Mouse (Mus musculus): Measurements from ENCODE around the gene Atp2a3. TPM values are rescaled to one million over a fixed set of nuclear protein-coding genes. Genes with fewer than 3 reads are reported as not detected.

Gene Atp2a3
- polyA plus RNA-seq, 1 experiment: 26.1 TPM

DNA sequence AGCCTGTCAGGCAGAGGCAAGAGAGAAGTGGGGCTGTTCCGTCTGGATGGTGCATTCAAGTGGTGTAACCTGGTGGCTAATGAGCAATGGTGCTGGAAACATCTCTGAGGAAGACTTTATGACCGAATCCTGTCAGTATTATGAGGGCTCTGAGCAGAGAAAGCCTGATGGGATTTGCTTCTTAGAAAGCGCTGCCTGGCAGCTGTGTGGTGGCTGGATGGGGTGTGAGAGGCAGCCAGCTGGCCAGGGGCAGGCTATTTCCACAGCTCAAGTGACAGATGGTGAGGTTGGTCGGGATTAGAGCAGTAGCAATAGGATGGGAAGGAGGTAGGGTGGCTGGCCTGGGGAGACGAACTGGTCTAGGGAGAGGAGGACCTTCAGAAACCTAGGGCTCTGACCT lies 70.6 kb downstream of the Atp2a3 start:
- no peaks in the 10 kb centered on the region for H3K79me2 ChIP-seq (ENCODE audit: control insufficient read depth, insufficient read depth)
- H3K27me3 ChIP-seq (ENCODE audit: control insufficient read depth, insufficient read depth, insufficient read length): no peaks in the 10 kb centered on the region
- TF ChIP-seq USF1 (IDR thresholded peaks at IDR 0.05; ENCODE audit: low read depth) (no peak), E2F4 (IDR thresholded peaks at IDR 0.05; ENCODE audit: insufficient read depth) (no peak), REST (IDR thresholded peaks at IDR 0.05; ENCODE audit: insufficient read depth, insufficient read length) (no peak), MAX (IDR thresholded peaks at IDR 0.05; ENCODE audit: low read depth) (no peak), CEBPB (IDR thresholded peaks at IDR 0.05; ENCODE audit: insufficient read depth, poor library complexity, severe bottlenecking) (no peak), SRF (IDR thresholded peaks at IDR 0.05; ENCODE audit: control insufficient read depth, insufficient read length, low read depth) (no peak), MYOG (IDR thresholded peaks at IDR 0.05; ENCODE audit: control insufficient read depth in 1 of 3, insufficient read depth in 1 of 3, insufficient read length in 2 of 3, low read depth in 2 of 3) (peak; percentile 95 to 99 (median 99)), TCF12 (IDR thresholded peaks at IDR 0.05; ENCODE audit: insufficient read depth, poor library complexity, severe bottlenecking) (peak; percentile 91), TCF3 (IDR thresholded peaks at IDR 0.05; ENCODE audit: insufficient read length, low read depth) (peak; percentile 90), POLR2AphosphoS2 (IDR thresholded peaks at IDR 0.05; ENCODE audit: insufficient read length, low read depth) (no peak), MYOD1 (IDR thresholded peaks at IDR 0.05; ENCODE audit: control insufficient read depth in 1 of 3, insufficient read length in 2 of 3, low read depth in 2 of 3) (peak in 2 of 3 experiments; percentile 82 to 97), POLR2A (IDR thresholded peaks at IDR 0.05; ENCODE audit: insufficient read length, low read depth) (no peak)
- no peak overlapping the region for H3K4me3 ChIP-seq
- H3ac ChIP-seq (ENCODE audit: control insufficient read depth, insufficient read length): no peak overlapping the region
- no peaks in the 10 kb centered on the region for H3K36me3 ChIP-seq (ENCODE audit: control insufficient read depth, insufficient read depth)
- peak overlapping the region; percentile 67 for H3K4me2 ChIP-seq (ENCODE audit: low read depth)

DNA sequence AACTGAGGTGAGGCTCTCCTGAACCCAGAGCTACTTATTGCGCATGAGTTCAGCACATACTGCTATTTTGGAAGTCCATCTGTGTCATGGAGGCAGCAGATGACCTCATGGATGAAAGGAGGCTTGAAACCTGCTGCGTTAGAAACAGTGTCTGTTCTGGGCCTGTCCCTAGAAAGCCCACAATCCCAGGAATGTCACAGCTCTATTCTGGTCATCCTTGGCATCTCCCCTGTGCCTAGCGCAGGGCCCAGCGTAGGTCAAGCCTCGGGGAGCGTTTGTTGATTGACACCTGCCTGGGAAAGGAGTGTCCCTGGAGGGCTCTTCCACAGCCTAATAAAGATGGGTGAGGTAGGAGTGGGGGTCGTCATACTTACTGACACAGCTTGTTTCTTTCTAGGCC lies 75.1 kb downstream of the Atp2a3 start:
- Histone ChIP-seq H3ac (ENCODE audit: control insufficient read depth, insufficient read length) (no peak overlapping the region), H3K27me3 (ENCODE audit: control insufficient read depth, insufficient read depth, insufficient read length) (no peaks in the 10 kb centered on the region), H3K79me2 (ENCODE audit: control insufficient read depth, insufficient read depth) (no peaks in the 10 kb centered on the region), H3K36me3 (ENCODE audit: control insufficient read depth, insufficient read depth) (no peaks in the 10 kb centered on the region), H3K4me2 (ENCODE audit: low read depth) (no peak overlapping the region), H3K4me3 (no peak overlapping the region)
- TF ChIP-seq E2F4 (IDR thresholded peaks at IDR 0.05; ENCODE audit: insufficient read depth) (no peak), MYOG (IDR thresholded peaks at IDR 0.05; ENCODE audit: control insufficient read depth in 1 of 3, insufficient read depth in 1 of 3, insufficient read length in 2 of 3, low read depth in 2 of 3) (peak in 2 of 3 experiments; percentile 59 to 66), USF1 (IDR thresholded peaks at IDR 0.05; ENCODE audit: low read depth) (no peak), TCF12 (IDR thresholded peaks at IDR 0.05; ENCODE audit: insufficient read depth, poor library complexity, severe bottlenecking) (peak; percentile 27), POLR2AphosphoS2 (IDR thresholded peaks at IDR 0.05; ENCODE audit: insufficient read length, low read depth) (no peak), POLR2A (IDR thresholded peaks at IDR 0.05; ENCODE audit: insufficient read length, low read depth) (no peak), MYOD1 (IDR thresholded peaks at IDR 0.05; ENCODE audit: control insufficient read depth in 1 of 3, insufficient read length in 2 of 3, low read depth in 2 of 3) (peak in 1 of 3 experiments; percentile 58), TCF3 (IDR thresholded peaks at IDR 0.05; ENCODE audit: insufficient read length, low read depth) (no peak), CEBPB (IDR thresholded peaks at IDR 0.05; ENCODE audit: insufficient read depth, poor library complexity, severe bottlenecking) (no peak), SRF (IDR thresholded peaks at IDR 0.05; ENCODE audit: control insufficient read depth, insufficient read length, low read depth) (no peak), REST (IDR thresholded peaks at IDR 0.05; ENCODE audit: insufficient read depth, insufficient read length) (no peak)

DNA sequence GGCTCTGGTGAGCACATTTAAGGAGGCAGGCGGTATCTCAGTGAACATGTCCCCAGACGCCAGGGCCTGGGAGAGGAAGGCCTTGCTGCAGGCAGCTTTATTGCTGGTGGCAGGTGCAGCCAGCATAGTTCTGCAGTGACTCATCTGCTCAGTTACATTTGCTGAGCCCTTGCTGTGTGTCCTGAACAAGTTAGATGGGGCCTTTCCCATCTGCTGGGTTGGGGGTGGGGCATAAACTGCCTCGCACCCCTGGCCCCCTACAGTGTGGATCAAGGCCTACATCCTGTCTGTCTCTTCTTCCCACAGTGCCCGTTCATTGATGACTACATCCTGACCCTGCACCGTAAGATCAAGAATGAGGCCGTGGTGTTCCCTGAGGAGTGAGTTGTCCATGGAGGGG lies 75.9 kb downstream of the Atp2a3 start:
- Histone ChIP-seq H3K4me3 (no peak overlapping the region), H3K4me2 (ENCODE audit: low read depth) (peak overlapping the region; percentile 35), H3ac (ENCODE audit: control insufficient read depth, insufficient read length) (no peak overlapping the region), H3K27me3 (ENCODE audit: control insufficient read depth, insufficient read depth, insufficient read length) (no peaks in the 10 kb centered on the region), H3K79me2 (ENCODE audit: control insufficient read depth, insufficient read depth) (no peaks in the 10 kb centered on the region), H3K36me3 (ENCODE audit: control insufficient read depth, insufficient read depth) (no peaks in the 10 kb centered on the region)
- no peak for TF ChIP-seq MAX (IDR thresholded peaks at IDR 0.05; ENCODE audit: low read depth)
- no peak for TF ChIP-seq POLR2AphosphoS2 (IDR thresholded peaks at IDR 0.05; ENCODE audit: insufficient read length, low read depth)
- TF ChIP-seq TCF12 (IDR thresholded peaks at IDR 0.05; ENCODE audit: insufficient read depth, poor library complexity, severe bottlenecking): peak; percentile 55
- no peak for TF ChIP-seq REST (IDR thresholded peaks at IDR 0.05; ENCODE audit: insufficient read depth, insufficient read length)
- TF ChIP-seq POLR2A (IDR thresholded peaks at IDR 0.05; ENCODE audit: insufficient read length, low read depth): no peak
- TF ChIP-seq USF1 (IDR thresholded peaks at IDR 0.05; ENCODE audit: low read depth): no peak
- peak; percentile 63 to 98 (median 86) for TF ChIP-seq MYOG (IDR thresholded peaks at IDR 0.05; ENCODE audit: control insufficient read depth in 1 of 3, insufficient read depth in 1 of 3, insufficient read length in 2 of 3, low read depth in 2 of 3)
- TF ChIP-seq SRF (IDR thresholded peaks at IDR 0.05; ENCODE audit: control insufficient read depth, insufficient read length, low read depth): no peak
- TF ChIP-seq CEBPB (IDR thresholded peaks at IDR 0.05; ENCODE audit: insufficient read depth, poor library complexity, severe bottlenecking): no peak
- TF ChIP-seq TCF3 (IDR thresholded peaks at IDR 0.05; ENCODE audit: insufficient read length, low read depth): peak; percentile 82
- no peak for TF ChIP-seq E2F4 (IDR thresholded peaks at IDR 0.05; ENCODE audit: insufficient read depth)
- TF ChIP-seq MYOD1 (IDR thresholded peaks at IDR 0.05; ENCODE audit: control insufficient read depth in 1 of 3, insufficient read length in 2 of 3, low read depth in 2 of 3): peak; percentile 91 to 100 (median 100)

DNA sequence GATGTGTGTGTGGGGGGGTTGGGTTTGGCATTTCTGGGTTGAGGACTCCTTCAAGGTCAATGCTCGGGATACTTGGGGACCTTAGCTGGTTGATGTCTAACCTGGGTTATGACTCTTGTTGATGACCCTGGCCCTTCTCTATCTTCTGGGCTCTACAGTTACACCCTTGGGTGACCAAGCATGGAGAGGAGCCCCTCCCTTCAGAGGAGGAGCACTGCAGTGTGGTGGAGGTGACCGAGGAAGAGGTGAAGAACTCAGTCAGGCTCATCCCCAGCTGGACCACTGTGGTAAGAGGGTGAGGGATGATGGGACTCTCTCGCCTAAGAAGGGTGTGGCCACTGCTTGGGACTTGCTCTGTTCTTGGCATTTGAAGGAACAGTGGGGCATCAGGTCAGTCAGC lies 76.7 kb downstream of the Atp2a3 start:
- no peaks in the 10 kb centered on the region for H3K79me2 ChIP-seq (ENCODE audit: control insufficient read depth, insufficient read depth)
- no peaks in the 10 kb centered on the region for H3K36me3 ChIP-seq (ENCODE audit: control insufficient read depth, insufficient read depth)
- H3K27me3 ChIP-seq (ENCODE audit: control insufficient read depth, insufficient read depth, insufficient read length): no peaks in the 10 kb centered on the region
- H3ac ChIP-seq (ENCODE audit: control insufficient read depth, insufficient read length): no peak overlapping the region
- TF ChIP-seq SRF (IDR thresholded peaks at IDR 0.05; ENCODE audit: control insufficient read depth, insufficient read length, low read depth) (no peak), MYOD1 (IDR thresholded peaks at IDR 0.05; ENCODE audit: control insufficient read depth in 1 of 3, insufficient read length in 2 of 3, low read depth in 2 of 3) (no peak), POLR2AphosphoS2 (IDR thresholded peaks at IDR 0.05; ENCODE audit: insufficient read length, low read depth) (no peak), MAX (IDR thresholded peaks at IDR 0.05; ENCODE audit: low read depth) (no peak), TCF3 (IDR thresholded peaks at IDR 0.05; ENCODE audit: insufficient read length, low read depth) (no peak), E2F4 (IDR thresholded peaks at IDR 0.05; ENCODE audit: insufficient read depth) (no peak), REST (IDR thresholded peaks at IDR 0.05; ENCODE audit: insufficient read depth, insufficient read length) (no peak), USF1 (IDR thresholded peaks at IDR 0.05; ENCODE audit: low read depth) (no peak), POLR2A (IDR thresholded peaks at IDR 0.05; ENCODE audit: insufficient read length, low read depth) (no peak), TCF12 (IDR thresholded peaks at IDR 0.05; ENCODE audit: insufficient read depth, poor library complexity, severe bottlenecking) (no peak), CEBPB (IDR thresholded peaks at IDR 0.05; ENCODE audit: insufficient read depth, poor library complexity, severe bottlenecking) (no peak), MYOG (IDR thresholded peaks at IDR 0.05; ENCODE audit: control insufficient read depth in 1 of 3, insufficient read depth in 1 of 3, insufficient read length in 2 of 3, low read depth in 2 of 3) (no peak)
- H3K4me2 ChIP-seq (ENCODE audit: low read depth): peak overlapping the region; percentile 35
- no peak overlapping the region for H3K4me3 ChIP-seq

Data from myocyte (in vitro differentiated cells).